Mouse (Mus musculus): ENCODE data around the gene Ank2.

GRCm38 (mm10) chr3:127428527-127428926 lies 70.6 kb downstream of the Ank2 start:
- TF ChIP-seq POLR2A (IDR thresholded peaks at IDR 0.05; ENCODE audit: control insufficient read depth, extremely low read depth, insufficient read depth, low read length, poor library complexity) (no peak), CTCF (IDR thresholded peaks at IDR 0.05; ENCODE audit: borderline replicate concordance, control insufficient read depth, extremely low read depth, insufficient read depth, low read length, poor library complexity) (no peak)

Measured in thymus, adult 2 months (tissue).